Mouse (Mus musculus): ENCODE measurements around the gene Rgmb. TPM values are rescaled to one million over a fixed set of nuclear protein-coding genes. Genes with fewer than 3 reads are reported as not detected.

The Rgmb gene
- total RNA-seq, 2 experiments from 2014 or later = 2.3 to 3.8 TPM

GRCm38 (mm10) chr17:15823215-15823614, 7.6 kb downstream of the Rgmb start:
- ATAC-seq (ENCODE audit: poor library complexity, severe bottlenecking) = no peak

GRCm38 (mm10) chr17:15822376-15822775, 8.5 kb downstream of the Rgmb start:
- ATAC-seq (ENCODE audit: poor library complexity, severe bottlenecking) = no peak

GRCm38 (mm10) chr17:15821706-15822105, 9.1 kb downstream of the Rgmb start:
- ATAC-seq (ENCODE audit: poor library complexity, severe bottlenecking) = no peak

- ATAC-seq (ENCODE audit: poor library complexity, severe bottlenecking) = no peak
Measured at GRCm38 (mm10) chr17:15820761-15821160, 10.1 kb downstream of the Rgmb start.

- no peak for ATAC-seq (ENCODE audit: poor library complexity, severe bottlenecking)
Measured at GRCm38 (mm10) chr17:15820146-15820545, 10.7 kb downstream of the Rgmb start.

DNA sequence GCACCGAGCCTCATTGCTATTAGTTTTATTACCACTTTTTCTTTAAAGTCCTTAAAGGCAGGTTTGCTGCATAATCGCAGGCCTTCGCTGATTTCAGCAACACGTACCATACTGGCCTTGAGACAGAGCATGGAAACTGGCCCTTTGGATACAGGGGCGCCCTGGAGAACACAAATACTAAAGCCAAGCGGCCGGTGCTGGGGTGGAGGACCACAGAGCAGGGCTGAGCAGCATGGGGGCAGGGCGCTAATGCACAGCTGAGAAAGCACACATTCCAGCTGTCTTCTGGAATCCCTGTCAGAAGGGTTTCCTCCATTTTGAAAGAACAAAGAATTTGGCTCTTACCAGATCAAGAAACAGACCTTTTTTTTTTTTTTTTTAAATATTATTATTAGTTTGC, 12.5 kb downstream of the Rgmb start:
- no peak for ATAC-seq (ENCODE audit: poor library complexity, severe bottlenecking)

DNA sequence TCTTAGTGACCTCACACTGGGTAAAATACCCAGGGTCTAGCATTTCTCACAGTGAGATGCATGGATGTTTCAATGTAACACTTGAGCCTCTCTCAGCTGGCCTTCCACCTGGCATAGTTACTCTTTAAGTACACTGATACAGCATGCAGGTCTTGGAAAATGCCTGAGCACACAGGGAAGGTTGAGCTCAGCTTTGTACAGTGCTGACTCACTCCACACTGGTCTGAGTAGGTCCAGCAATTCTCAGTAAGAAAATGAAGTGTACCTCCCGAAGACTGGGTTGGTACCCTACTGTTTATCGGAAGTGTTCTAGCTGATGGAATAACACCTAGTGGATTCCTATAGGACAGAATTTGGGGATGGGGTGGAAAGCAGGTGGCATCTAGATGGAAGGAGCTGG, 13.2 kb downstream of the Rgmb start:
- ATAC-seq (ENCODE audit: poor library complexity, severe bottlenecking) = no peak

GRCm38 (mm10) chr17:15817096-15817450, 13.8 kb downstream of the Rgmb start:
- ATAC-seq (ENCODE audit: poor library complexity, severe bottlenecking) = no peak

GRCm38 (mm10) chr17:15816379-15817095, 14.3 kb downstream of the Rgmb start:
- ATAC-seq (ENCODE audit: poor library complexity, severe bottlenecking) = no peak

DNA sequence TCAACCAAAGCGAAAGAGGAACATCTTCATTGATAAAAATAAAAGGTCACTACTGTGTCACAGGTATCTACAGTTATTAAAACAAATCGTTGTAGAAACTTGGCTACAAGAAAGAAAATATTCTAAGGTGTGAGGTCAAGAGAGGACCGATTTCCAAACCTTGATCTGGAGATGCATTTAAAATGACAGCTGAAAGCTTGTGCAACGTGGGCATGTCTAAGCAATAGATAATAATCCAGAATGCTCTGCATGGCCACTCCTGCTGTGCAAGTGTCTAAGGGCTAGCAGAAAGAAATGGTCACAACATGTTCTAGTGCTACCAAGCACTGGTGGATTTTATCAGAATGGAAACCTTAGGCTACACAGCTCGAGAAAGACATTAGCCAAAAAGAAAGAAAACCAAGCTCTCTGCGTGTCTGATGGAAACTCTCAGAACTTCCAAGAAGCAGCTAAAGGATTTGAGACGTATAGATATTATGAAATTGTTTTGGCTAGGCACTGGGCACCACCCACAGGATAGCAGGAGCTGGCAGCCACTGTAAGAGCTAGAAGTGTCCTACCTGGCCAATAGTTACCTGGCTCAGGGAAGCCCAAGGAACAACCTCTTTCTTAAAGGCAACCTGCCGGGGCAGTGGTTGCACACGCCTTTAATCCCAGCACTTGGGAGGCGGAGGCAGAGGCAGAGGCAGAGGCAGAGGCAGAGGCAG, 15.4 kb downstream of the Rgmb start:
- ATAC-seq (ENCODE audit: poor library complexity, severe bottlenecking) = no peak

- ATAC-seq (ENCODE audit: poor library complexity, severe bottlenecking) = 0 out of 2 replicates have a peak, but pooled peaks have one; percentile 22
Measured at GRCm38 (mm10) chr17:15813658-15814212, 17.1 kb downstream of the Rgmb start.

DNA sequence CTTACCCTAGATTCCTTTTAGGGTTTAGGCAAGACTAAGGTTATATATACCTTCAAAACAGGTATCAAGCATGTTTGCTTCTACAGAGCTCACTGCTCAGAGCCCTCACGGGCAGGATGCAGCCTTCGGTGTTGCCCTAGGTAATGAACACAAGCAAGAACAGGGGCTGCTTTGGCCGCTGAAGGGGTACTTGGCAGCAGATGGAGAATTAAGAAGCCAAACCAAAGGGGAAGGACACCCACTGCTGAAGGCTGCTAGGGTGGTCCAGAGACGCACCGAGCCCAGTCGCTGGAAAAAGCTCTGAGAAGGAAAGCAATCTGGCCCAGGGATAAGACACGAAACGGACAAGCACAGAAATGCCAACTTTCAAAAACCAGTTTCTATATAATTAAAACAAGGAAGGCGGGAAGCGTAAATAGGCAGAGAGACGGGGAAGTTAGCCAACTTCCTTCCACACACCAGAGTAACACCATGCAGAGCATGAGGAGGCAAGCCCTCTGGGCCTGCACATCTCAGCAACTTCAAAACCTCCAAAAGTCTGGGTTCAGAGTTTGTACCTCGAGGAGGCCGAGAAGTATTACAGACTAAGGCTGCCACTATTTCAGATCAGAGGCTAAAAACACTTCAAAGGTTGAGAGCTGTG, 18.6 kb downstream of the Rgmb start:
- ATAC-seq (ENCODE audit: poor library complexity, severe bottlenecking) = peak; percentile 62

DNA sequence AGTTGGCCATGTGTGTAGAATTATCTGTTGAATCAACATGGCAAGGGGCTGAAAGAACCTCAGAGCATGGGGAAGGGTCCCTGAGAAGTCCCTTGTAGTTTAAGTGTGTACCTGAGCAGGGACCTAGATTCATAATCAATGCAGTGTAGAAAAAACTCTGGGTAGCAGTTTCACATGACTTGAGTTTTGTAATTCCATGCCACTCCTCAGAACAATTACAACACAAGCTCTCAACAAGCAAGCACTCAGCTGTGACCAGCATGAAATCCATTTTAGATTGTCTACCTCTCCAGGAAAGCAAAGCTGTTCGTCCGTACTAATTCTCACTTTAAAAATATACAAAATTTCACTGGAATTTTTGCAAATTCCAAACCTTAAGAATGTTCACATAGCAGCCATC, 20.9 kb downstream of the Rgmb start:
- ATAC-seq (ENCODE audit: poor library complexity, severe bottlenecking) = no peak

- no peak for ATAC-seq (ENCODE audit: poor library complexity, severe bottlenecking)
Measured at GRCm38 (mm10) chr17:15808468-15809374, 22.1 kb downstream of the Rgmb start.

DNA sequence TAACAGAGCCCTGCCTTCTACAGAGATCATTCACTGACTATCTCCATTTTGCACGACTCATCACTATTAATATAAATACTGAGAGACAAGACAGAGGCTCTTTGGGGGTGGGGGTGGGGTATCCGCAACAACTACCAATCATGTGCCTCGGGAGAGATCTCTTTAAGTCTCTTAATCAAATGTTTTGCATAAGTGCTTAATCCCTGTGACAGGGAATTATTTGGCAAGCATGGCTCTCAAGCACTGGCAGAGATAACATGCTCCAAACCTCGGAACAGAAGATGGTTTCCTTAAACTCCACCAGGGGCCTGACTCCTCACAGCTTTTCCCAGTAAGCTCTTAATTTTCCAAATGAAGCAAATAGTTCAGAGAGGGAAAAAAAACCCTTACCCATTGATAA, 22.8 kb downstream of the Rgmb start:
- no peak for ATAC-seq (ENCODE audit: poor library complexity, severe bottlenecking)

DNA sequence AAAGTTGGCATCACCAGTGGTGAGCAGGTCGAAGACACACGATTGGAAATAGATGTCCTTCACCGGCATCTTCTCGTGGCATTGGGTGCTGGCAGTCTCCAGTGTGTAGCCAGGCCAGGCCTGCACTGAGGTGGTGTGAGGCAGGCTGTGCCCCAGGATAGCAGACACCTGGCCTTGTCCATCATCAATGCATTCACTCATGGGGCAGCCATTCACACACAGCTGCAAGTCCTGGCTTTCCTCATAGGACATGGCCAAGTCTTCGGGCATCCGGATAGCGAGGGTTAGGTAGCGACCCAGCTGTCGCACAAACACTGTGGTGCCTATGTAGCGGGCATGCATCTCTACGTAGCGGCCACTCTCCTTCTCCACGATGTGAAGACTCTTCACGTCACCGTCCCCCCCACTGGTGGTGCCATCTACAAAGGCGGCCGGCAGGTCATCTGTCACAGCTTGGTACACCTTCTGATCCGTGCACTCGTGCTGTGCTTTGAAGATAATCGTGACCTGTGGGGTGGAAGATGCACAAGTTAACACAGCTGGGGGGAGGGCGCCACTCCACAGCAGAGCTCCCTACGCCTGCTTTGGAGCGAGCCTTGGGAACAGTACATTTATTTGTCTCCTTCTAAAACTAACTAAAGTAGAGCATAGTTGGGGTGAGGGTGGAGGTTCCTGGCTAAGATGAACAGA, 23.4 kb downstream of the Rgmb start:
- no peak for ATAC-seq (ENCODE audit: poor library complexity, severe bottlenecking)

- peak; percentile 74 for ATAC-seq (ENCODE audit: poor library complexity, severe bottlenecking)
Measured at GRCm38 (mm10) chr17:15804008-15804812, 26.6 kb downstream of the Rgmb start.

GRCm38 (mm10) chr17:15799195-15799793, 31.5 kb downstream of the Rgmb start:
- ATAC-seq (ENCODE audit: poor library complexity, severe bottlenecking) = no peak

- ATAC-seq (ENCODE audit: poor library complexity, severe bottlenecking) = no peak
Measured at GRCm38 (mm10) chr17:15790716-15791115, 40.1 kb downstream of the Rgmb start.
